Mouse (Mus musculus): ENCODE measurements around the gene Adssl1. TPM values are rescaled to one million over a fixed set of nuclear protein-coding genes. Genes with fewer than 3 reads are reported as not detected.

The Adssl1 gene
- polyA plus RNA-seq, 1 experiment, result 202 TPM

- TF ChIP-seq REST (IDR thresholded peaks at IDR 0.05; ENCODE audit: insufficient read depth, insufficient read length), result no peak
- TF ChIP-seq MYOD1 (IDR thresholded peaks at IDR 0.05; ENCODE audit: control insufficient read depth in 1 of 3, insufficient read length in 2 of 3, low read depth in 2 of 3), result no peak
- TF ChIP-seq USF1 (IDR thresholded peaks at IDR 0.05; ENCODE audit: low read depth), result no peak
- no peak overlapping the region for H3K4me2 ChIP-seq (ENCODE audit: low read depth)
These were observed 23.3 kb downstream of the Adssl1 start for GRCm38 (mm10) chr12:112643126-112643525.

GRCm38 (mm10) chr12:112644180-112644854 lies 24.5 kb downstream of the Adssl1 start, which contains the start of gene Siva1:
Gene Siva1 (plus strand): TSS chr12:112644679.
- Histone ChIP-seq H3K79me2 (ENCODE audit: control insufficient read depth, insufficient read depth) (peaks cover 23% of the 10 kb centered on the region), H3K4me3 (peak within 1 kb of the TSS; percentile 65), H3ac (ENCODE audit: control insufficient read depth, insufficient read length) (peak within 1 kb of the TSS; percentile 94), H3K36me3 (ENCODE audit: control insufficient read depth, insufficient read depth) (no peaks in the 10 kb centered on the region), H3K4me2 (ENCODE audit: low read depth) (peak within 1 kb of the TSS; percentile 95), H3K27me3 (ENCODE audit: control insufficient read depth, insufficient read depth, insufficient read length) (no peaks in the 10 kb centered on the region)
- TF ChIP-seq TCF12 (IDR thresholded peaks at IDR 0.05; ENCODE audit: insufficient read depth, poor library complexity, severe bottlenecking), result no peak
- no peak for TF ChIP-seq REST (IDR thresholded peaks at IDR 0.05; ENCODE audit: insufficient read depth, insufficient read length)
- TF ChIP-seq SRF (IDR thresholded peaks at IDR 0.05; ENCODE audit: control insufficient read depth, insufficient read length, low read depth), result no peak
- TF ChIP-seq CEBPB (IDR thresholded peaks at IDR 0.05; ENCODE audit: insufficient read depth, poor library complexity, severe bottlenecking), result no peak
- no peak for TF ChIP-seq POLR2A (IDR thresholded peaks at IDR 0.05; ENCODE audit: insufficient read length, low read depth)
- TF ChIP-seq MYOG (IDR thresholded peaks at IDR 0.05; ENCODE audit: control insufficient read depth in 1 of 3, insufficient read depth in 1 of 3, insufficient read length in 2 of 3, low read depth in 2 of 3), result no peak
- no peak for TF ChIP-seq TCF3 (IDR thresholded peaks at IDR 0.05; ENCODE audit: insufficient read length, low read depth)
- no peak for TF ChIP-seq USF1 (IDR thresholded peaks at IDR 0.05; ENCODE audit: low read depth)
- peak; percentile 79 for TF ChIP-seq E2F4 (IDR thresholded peaks at IDR 0.05; ENCODE audit: insufficient read depth)
- peak; percentile 19 for TF ChIP-seq POLR2AphosphoS2 (IDR thresholded peaks at IDR 0.05; ENCODE audit: insufficient read length, low read depth)
- TF ChIP-seq MAX (IDR thresholded peaks at IDR 0.05; ENCODE audit: low read depth), result no peak
- TF ChIP-seq MYOD1 (IDR thresholded peaks at IDR 0.05; ENCODE audit: control insufficient read depth in 1 of 3, insufficient read length in 2 of 3, low read depth in 2 of 3), result no peak

More at GRCm38 (mm10) chr12:112643126-112643525, 23.3 kb downstream of the Adssl1 start:
- Histone ChIP-seq H3K4me3 (no peak overlapping the region), H3K27me3 (ENCODE audit: control insufficient read depth, insufficient read depth, insufficient read length) (no peaks in the 10 kb centered on the region), H3K36me3 (ENCODE audit: control insufficient read depth, insufficient read depth) (no peaks in the 10 kb centered on the region), H3K79me2 (ENCODE audit: control insufficient read depth, insufficient read depth) (peaks cover 18% of the 10 kb centered on the region), H3ac (ENCODE audit: control insufficient read depth, insufficient read length) (no peak overlapping the region)

GRCm38 (mm10) chr12:112644855-112645506 lies 25.1 kb downstream of the Adssl1 start:
- peak overlapping the region; percentile 95 for H3K4me2 ChIP-seq (ENCODE audit: low read depth)
- no peaks in the 10 kb centered on the region for H3K27me3 ChIP-seq (ENCODE audit: control insufficient read depth, insufficient read depth, insufficient read length)
- no peak for TF ChIP-seq MAX (IDR thresholded peaks at IDR 0.05; ENCODE audit: low read depth)
- peak; percentile 80 for TF ChIP-seq POLR2A (IDR thresholded peaks at IDR 0.05; ENCODE audit: insufficient read length, low read depth)
- TF ChIP-seq POLR2AphosphoS2 (IDR thresholded peaks at IDR 0.05; ENCODE audit: insufficient read length, low read depth), result peak; percentile 85
- no peak for TF ChIP-seq TCF3 (IDR thresholded peaks at IDR 0.05; ENCODE audit: insufficient read length, low read depth)
- peaks cover 23% of the 10 kb centered on the region for H3K79me2 ChIP-seq (ENCODE audit: control insufficient read depth, insufficient read depth)
- H3K36me3 ChIP-seq (ENCODE audit: control insufficient read depth, insufficient read depth), result no peaks in the 10 kb centered on the region
- peak overlapping the region; percentile 94 for H3ac ChIP-seq (ENCODE audit: control insufficient read depth, insufficient read length)
- peak overlapping the region; percentile 65 for H3K4me3 ChIP-seq

- Histone ChIP-seq H3K4me2 (ENCODE audit: low read depth) (peak overlapping the region; percentile 95), H3K4me3 (peak overlapping the region; percentile 65), H3K36me3 (ENCODE audit: control insufficient read depth, insufficient read depth) (no peaks in the 10 kb centered on the region), H3ac (ENCODE audit: control insufficient read depth, insufficient read length) (no peak overlapping the region), H3K79me2 (ENCODE audit: control insufficient read depth, insufficient read depth) (peaks cover 23% of the 10 kb centered on the region), H3K27me3 (ENCODE audit: control insufficient read depth, insufficient read depth, insufficient read length) (no peaks in the 10 kb centered on the region)
- TF ChIP-seq TCF12 (IDR thresholded peaks at IDR 0.05; ENCODE audit: insufficient read depth, poor library complexity, severe bottlenecking), result no peak
- TF ChIP-seq CEBPB (IDR thresholded peaks at IDR 0.05; ENCODE audit: insufficient read depth, poor library complexity, severe bottlenecking), result no peak
- TF ChIP-seq POLR2A (IDR thresholded peaks at IDR 0.05; ENCODE audit: insufficient read length, low read depth), result no peak
These were observed 26.3 kb downstream of the Adssl1 start for GRCm38 (mm10) chr12:112646139-112646538.

- no peak for TF ChIP-seq TCF3 (IDR thresholded peaks at IDR 0.05; ENCODE audit: insufficient read length, low read depth)
- no peak for TF ChIP-seq USF1 (IDR thresholded peaks at IDR 0.05; ENCODE audit: low read depth)
- TF ChIP-seq MAX (IDR thresholded peaks at IDR 0.05; ENCODE audit: low read depth), result no peak
- no peak for TF ChIP-seq POLR2AphosphoS2 (IDR thresholded peaks at IDR 0.05; ENCODE audit: insufficient read length, low read depth)
- TF ChIP-seq SRF (IDR thresholded peaks at IDR 0.05; ENCODE audit: control insufficient read depth, insufficient read length, low read depth), result no peak
- TF ChIP-seq POLR2A (IDR thresholded peaks at IDR 0.05; ENCODE audit: insufficient read length, low read depth), result no peak
- TF ChIP-seq MYOG (IDR thresholded peaks at IDR 0.05; ENCODE audit: control insufficient read depth in 1 of 3, insufficient read depth in 1 of 3, insufficient read length in 2 of 3, low read depth in 2 of 3), result no peak
- TF ChIP-seq REST (IDR thresholded peaks at IDR 0.05; ENCODE audit: insufficient read depth, insufficient read length), result no peak
- no peak for TF ChIP-seq E2F4 (IDR thresholded peaks at IDR 0.05; ENCODE audit: insufficient read depth)
- no peak for TF ChIP-seq TCF12 (IDR thresholded peaks at IDR 0.05; ENCODE audit: insufficient read depth, poor library complexity, severe bottlenecking)
- no peak for TF ChIP-seq CEBPB (IDR thresholded peaks at IDR 0.05; ENCODE audit: insufficient read depth, poor library complexity, severe bottlenecking)
- no peak for TF ChIP-seq MYOD1 (IDR thresholded peaks at IDR 0.05; ENCODE audit: control insufficient read depth in 1 of 3, insufficient read length in 2 of 3, low read depth in 2 of 3)
- peaks cover 6% of the 10 kb centered on the region for H3K36me3 ChIP-seq (ENCODE audit: control insufficient read depth, insufficient read depth)
- no peak overlapping the region for H3K4me3 ChIP-seq
- peaks cover 23% of the 10 kb centered on the region for H3K79me2 ChIP-seq (ENCODE audit: control insufficient read depth, insufficient read depth)
- no peak overlapping the region for H3K4me2 ChIP-seq (ENCODE audit: low read depth)
- no peak overlapping the region for H3ac ChIP-seq (ENCODE audit: control insufficient read depth, insufficient read length)
- no peaks in the 10 kb centered on the region for H3K27me3 ChIP-seq (ENCODE audit: control insufficient read depth, insufficient read depth, insufficient read length)
These were observed 28.2 kb downstream of the Adssl1 start for GRCm38 (mm10) chr12:112648081-112648480.

Data from myocyte (in vitro differentiated cells).